Mouse (Mus musculus): ENCODE results near the gene Plekhf1. TPM values are rescaled to one million over a fixed set of nuclear protein-coding genes. Genes with fewer than 3 reads are reported as not detected.

The Plekhf1 gene
- polyA plus RNA-seq, 1 experiment from 2014 or later = 5.1 TPM

- Histone ChIP-seq H3K4me3 (ENCODE audit: low read depth, low read length) (no peak overlapping the region), H3K9ac (ENCODE audit: low read depth, low read length) (no peak overlapping the region), H3K4me2 (ENCODE audit: low read depth, low read length) (no peak overlapping the region), H3K4me1 (ENCODE audit: control insufficient read depth, insufficient read depth, low read length) (no peaks in the 10 kb centered on the region), H3K27ac (replicated peaks; ENCODE audit: low read depth, low read length) (no peak overlapping the region), H3K27me3 (replicated peaks; ENCODE audit: control insufficient read depth, insufficient read depth, low read length) (no peaks in the 10 kb centered on the region), H3K9me3 (ENCODE audit: control insufficient read depth, low read length) (no peaks in the 10 kb centered on the region), H3K36me3 (ENCODE audit: control insufficient read depth, insufficient read depth, low read length) (no peaks in the 10 kb centered on the region)
- WGBS = 79% methylated on average over 5 of the region's 5 CpGs
- ATAC-seq (ENCODE audit: low read depth) = no peak
- DNase-seq (ENCODE audit: low spot score) = no peak
Measured at GRCm38 (mm10) chr7:38214473-38215214, 13.2 kb downstream of the Plekhf1 start.

GRCm38 (mm10) chr7:38212651-38213062 lies 15.2 kb downstream of the Plekhf1 start:
- H3K36me3 ChIP-seq (ENCODE audit: control insufficient read depth, insufficient read depth, low read length) = no peaks in the 10 kb centered on the region
- no peak overlapping the region for H3K4me2 ChIP-seq (ENCODE audit: low read depth, low read length)
- no peaks in the 10 kb centered on the region for H3K4me1 ChIP-seq (ENCODE audit: control insufficient read depth, insufficient read depth, low read length)
- 11% methylated on average over 3 of the region's 3 CpGs for WGBS
- ATAC-seq (ENCODE audit: low read depth) = 0 out of 2 replicates have a peak, but pooled peaks have one; percentile 33
- H3K9ac ChIP-seq (ENCODE audit: low read depth, low read length) = no peak overlapping the region
- H3K4me3 ChIP-seq (ENCODE audit: low read depth, low read length) = no peak overlapping the region
- no peak for DNase-seq (ENCODE audit: low spot score)
- H3K9me3 ChIP-seq (ENCODE audit: control insufficient read depth, low read length) = no peaks in the 10 kb centered on the region
- H3K27me3 ChIP-seq (replicated peaks; ENCODE audit: control insufficient read depth, insufficient read depth, low read length) = no peaks in the 10 kb centered on the region
- H3K27ac ChIP-seq (replicated peaks; ENCODE audit: low read depth, low read length) = no peak overlapping the region

DNA sequence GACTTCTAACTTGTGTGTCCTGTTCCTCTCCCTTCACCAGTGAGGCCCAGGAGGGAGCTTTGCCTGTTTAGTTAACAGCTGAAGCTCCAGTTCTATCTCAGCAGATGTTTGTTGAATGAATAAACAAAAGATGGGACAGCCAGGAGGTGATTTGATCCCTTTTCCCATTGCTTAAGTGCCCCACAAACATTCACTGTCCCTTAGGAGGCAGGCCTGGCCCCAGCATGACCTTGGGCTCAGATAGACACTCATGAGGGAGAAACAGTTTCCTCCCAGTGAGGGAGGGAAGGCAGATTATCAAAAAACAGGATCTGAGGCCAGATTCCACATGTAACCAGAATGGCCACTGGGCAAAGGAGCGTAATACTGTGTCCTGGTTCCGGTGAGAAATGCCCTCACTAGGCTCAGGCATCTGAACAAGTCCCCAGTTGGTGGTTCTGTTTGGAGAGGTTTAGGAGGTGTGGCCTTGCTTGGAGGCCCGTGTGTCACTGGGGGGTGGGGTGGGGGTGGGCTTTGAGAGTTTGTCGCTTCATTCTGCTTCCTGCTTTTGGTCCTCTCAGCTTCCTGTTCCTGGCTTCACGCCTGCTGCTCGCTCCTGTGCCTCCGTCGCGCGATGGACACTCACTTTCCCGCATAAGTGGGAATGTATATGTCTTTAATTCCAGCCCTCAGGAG lies 18.2 kb downstream of the Plekhf1 start:
- no peaks in the 10 kb centered on the region for H3K27me3 ChIP-seq (replicated peaks; ENCODE audit: control insufficient read depth, insufficient read depth, low read length)
- DNase-seq (ENCODE audit: low spot score) = no peak
- ATAC-seq (ENCODE audit: low read depth) = no peak
- no peaks in the 10 kb centered on the region for H3K9me3 ChIP-seq (ENCODE audit: control insufficient read depth, low read length)
- no peaks in the 10 kb centered on the region for H3K36me3 ChIP-seq (ENCODE audit: control insufficient read depth, insufficient read depth, low read length)
- H3K27ac ChIP-seq (replicated peaks; ENCODE audit: low read depth, low read length) = no peak overlapping the region
- H3K4me2 ChIP-seq (ENCODE audit: low read depth, low read length) = no peak overlapping the region
- WGBS = 71% methylated on average over 10 of the region's 11 CpGs
- no peak overlapping the region for H3K9ac ChIP-seq (ENCODE audit: low read depth, low read length)
- no peak overlapping the region for H3K4me3 ChIP-seq (ENCODE audit: low read depth, low read length)
- no peaks in the 10 kb centered on the region for H3K4me1 ChIP-seq (ENCODE audit: control insufficient read depth, insufficient read depth, low read length)

DNA sequence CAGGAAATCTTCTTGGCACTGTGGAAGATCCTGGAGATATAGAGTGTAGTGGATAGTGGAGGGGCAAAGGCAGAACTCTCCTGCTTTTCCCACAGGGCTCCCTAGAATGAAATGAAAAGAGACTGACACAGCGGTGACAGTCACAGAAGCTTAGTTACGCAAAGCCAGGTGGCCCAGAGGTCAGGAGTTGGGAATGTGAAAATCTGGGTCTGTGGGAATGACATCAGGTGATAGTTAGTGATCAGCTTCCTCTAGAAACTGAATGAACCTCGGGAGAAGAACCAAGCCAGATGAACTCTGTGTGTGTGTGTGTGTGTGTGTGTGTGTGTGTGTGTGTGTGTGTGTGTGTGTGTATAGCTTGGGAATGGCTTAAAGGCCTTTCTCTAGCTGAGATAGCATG lies 18.8 kb downstream of the Plekhf1 start:
- no peak overlapping the region for H3K9ac ChIP-seq (ENCODE audit: low read depth, low read length)
- H3K4me2 ChIP-seq (ENCODE audit: low read depth, low read length) = no peak overlapping the region
- H3K9me3 ChIP-seq (ENCODE audit: control insufficient read depth, low read length) = peaks cover 6% of the 10 kb centered on the region; the same call in 1 of the 2 replicates
- H3K4me3 ChIP-seq (ENCODE audit: low read depth, low read length) = no peak overlapping the region
- H3K36me3 ChIP-seq (ENCODE audit: control insufficient read depth, insufficient read depth, low read length) = no peaks in the 10 kb centered on the region
- DNase-seq (ENCODE audit: low spot score) (no peak), ATAC-seq (ENCODE audit: low read depth) (no peak)
- H3K27ac ChIP-seq (replicated peaks; ENCODE audit: low read depth, low read length) = no peak overlapping the region
- H3K27me3 ChIP-seq (replicated peaks; ENCODE audit: control insufficient read depth, insufficient read depth, low read length) = no peaks in the 10 kb centered on the region
- no peaks in the 10 kb centered on the region for H3K4me1 ChIP-seq (ENCODE audit: control insufficient read depth, insufficient read depth, low read length)
- WGBS = 59% methylated on average over 3 of the region's 3 CpGs

GRCm38 (mm10) chr7:38206564-38206963 lies 21.3 kb downstream of the Plekhf1 start:
- H3K9me3 ChIP-seq (ENCODE audit: control insufficient read depth, low read length) = peaks cover 6% of the 10 kb centered on the region; the same call in 1 of the 2 replicates
- no peak overlapping the region for H3K9ac ChIP-seq (ENCODE audit: low read depth, low read length)
- no peaks in the 10 kb centered on the region for H3K4me1 ChIP-seq (ENCODE audit: control insufficient read depth, insufficient read depth, low read length)
- H3K4me2 ChIP-seq (ENCODE audit: low read depth, low read length) = no peak overlapping the region
- no peak overlapping the region for H3K27ac ChIP-seq (replicated peaks; ENCODE audit: low read depth, low read length)
- ATAC-seq (ENCODE audit: low read depth) = no peak
- WGBS = 74% methylated on average over 3 of the region's 3 CpGs
- H3K27me3 ChIP-seq (replicated peaks; ENCODE audit: control insufficient read depth, insufficient read depth, low read length) = no peaks in the 10 kb centered on the region
- no peak overlapping the region for H3K4me3 ChIP-seq (ENCODE audit: low read depth, low read length)
- H3K36me3 ChIP-seq (ENCODE audit: control insufficient read depth, insufficient read depth, low read length) = no peaks in the 10 kb centered on the region
- DNase-seq (ENCODE audit: low spot score) = no peak

DNA sequence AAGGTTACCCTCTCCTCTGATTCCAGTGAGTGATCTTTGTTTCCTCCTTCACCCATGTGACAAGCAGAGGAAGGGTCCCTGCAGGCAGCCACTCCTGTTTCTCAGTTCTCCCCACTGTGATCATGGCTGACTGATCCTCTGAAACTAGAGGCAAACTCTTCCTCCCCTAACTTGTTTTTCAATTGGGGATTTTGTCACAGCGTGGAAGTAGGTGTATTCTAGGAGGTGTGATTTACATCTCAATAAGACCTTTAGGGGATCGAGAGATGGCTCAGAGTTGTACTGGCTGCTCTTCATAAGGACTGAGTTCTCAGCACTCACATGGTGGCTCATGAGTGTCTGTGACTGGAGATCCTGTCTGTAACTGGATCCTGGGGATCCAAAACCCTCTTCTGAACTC lies 22.0 kb downstream of the Plekhf1 start:
- H3K4me2 ChIP-seq (ENCODE audit: low read depth, low read length) = no peak overlapping the region
- H3K36me3 ChIP-seq (ENCODE audit: control insufficient read depth, insufficient read depth, low read length) = no peaks in the 10 kb centered on the region
- ATAC-seq (ENCODE audit: low read depth) (no peak), DNase-seq (ENCODE audit: low spot score) (no peak)
- no peak overlapping the region for H3K27ac ChIP-seq (replicated peaks; ENCODE audit: low read depth, low read length)
- no peak overlapping the region for H3K4me3 ChIP-seq (ENCODE audit: low read depth, low read length)
- 30% methylated on average over 2 of the region's 2 CpGs for WGBS
- H3K4me1 ChIP-seq (ENCODE audit: control insufficient read depth, insufficient read depth, low read length) = no peaks in the 10 kb centered on the region
- H3K27me3 ChIP-seq (replicated peaks; ENCODE audit: control insufficient read depth, insufficient read depth, low read length) = no peaks in the 10 kb centered on the region
- peaks cover 6% of the 10 kb centered on the region; the same call in 1 of the 2 replicates for H3K9me3 ChIP-seq (ENCODE audit: control insufficient read depth, low read length)
- H3K9ac ChIP-seq (ENCODE audit: low read depth, low read length) = no peak overlapping the region

GRCm38 (mm10) chr7:38204314-38204713 lies 23.5 kb downstream of the Plekhf1 start:
- ATAC-seq (ENCODE audit: low read depth) (no peak), DNase-seq (ENCODE audit: low spot score) (no peak)
- Histone ChIP-seq H3K9me3 (ENCODE audit: control insufficient read depth, low read length) (peaks cover 6% of the 10 kb centered on the region; the same call in 1 of the 2 replicates), H3K9ac (ENCODE audit: low read depth, low read length) (no peak overlapping the region), H3K4me2 (ENCODE audit: low read depth, low read length) (no peak overlapping the region), H3K27ac (replicated peaks; ENCODE audit: low read depth, low read length) (no peak overlapping the region), H3K4me1 (ENCODE audit: control insufficient read depth, insufficient read depth, low read length) (no peaks in the 10 kb centered on the region), H3K27me3 (replicated peaks; ENCODE audit: control insufficient read depth, insufficient read depth, low read length) (no peaks in the 10 kb centered on the region), H3K36me3 (ENCODE audit: control insufficient read depth, insufficient read depth, low read length) (no peaks in the 10 kb centered on the region), H3K4me3 (ENCODE audit: low read depth, low read length) (no peak overlapping the region)
- WGBS = 88% methylated on average over 6 of the region's 6 CpGs

DNA sequence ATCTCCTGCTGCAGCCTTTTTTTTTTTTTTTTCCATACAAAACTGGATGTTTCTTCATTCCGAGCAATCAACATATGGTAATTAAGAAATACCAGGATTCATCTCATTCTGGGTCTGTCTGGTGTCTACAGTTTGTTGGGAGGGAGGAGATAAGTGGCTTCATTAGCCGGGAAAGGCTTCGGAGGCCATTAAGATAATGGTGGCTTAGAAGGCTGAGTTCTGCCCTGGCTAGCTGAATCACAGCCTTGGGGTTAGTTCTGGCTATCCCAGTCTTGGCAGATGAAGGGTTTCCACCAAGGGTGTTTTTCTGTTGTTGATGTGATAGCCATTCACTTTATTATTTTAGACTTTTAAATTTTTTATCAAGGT lies 26.5 kb downstream of the Plekhf1 start:
- H3K27me3 ChIP-seq (replicated peaks; ENCODE audit: control insufficient read depth, insufficient read depth, low read length) = no peaks in the 10 kb centered on the region
- 0 out of 2 replicates have a peak, but pooled peaks cover 3% of the 10 kb centered on the region for H3K36me3 ChIP-seq (ENCODE audit: control insufficient read depth, insufficient read depth, low read length)
- peak overlapping the region; percentile 53; the same call in 1 of the 2 replicates for H3K4me2 ChIP-seq (ENCODE audit: low read depth, low read length)
- 38% methylated on average over 3 of the region's 3 CpGs for WGBS
- H3K9ac ChIP-seq (ENCODE audit: low read depth, low read length) = no peak overlapping the region
- peaks cover 6% of the 10 kb centered on the region; the same call in 1 of the 2 replicates for H3K9me3 ChIP-seq (ENCODE audit: control insufficient read depth, low read length)
- H3K4me1 ChIP-seq (ENCODE audit: control insufficient read depth, insufficient read depth, low read length) = no peaks in the 10 kb centered on the region
- H3K27ac ChIP-seq (replicated peaks; ENCODE audit: low read depth, low read length) = no peak overlapping the region
- ATAC-seq (ENCODE audit: low read depth) (peak; percentile 16; the same call in 1 of the 2 replicates), DNase-seq (ENCODE audit: low spot score) (no peak)
- no peak overlapping the region for H3K4me3 ChIP-seq (ENCODE audit: low read depth, low read length)

All from embryonic facial prominence, embryonic 14.5 days (tissue).